Mouse (Mus musculus) embryonic stem cell, embryonic (primary cell): Measurements from ENCODE around the gene Nrf1.

Experiments used
- CTCF ChIA-PET, 4 experiments: fragments of 300-600 bp in 2 of 4; fragments of 350-600 bp in 2 of 4; sonication (Branson Sonifier 250); formaldehyde crosslinking; loops; one replicate each; lab custom pipeline; 2022; ENCODE audit warnings: inconsistent platforms in 2 of 4; lab: Charles Lee
- POLR2A ChIA-PET, 4 experiments: fragments of 300-600 bp in 2 of 4; fragments of 350-600 bp in 2 of 4; sonication (Branson Sonifier 250); formaldehyde crosslinking; loops; one replicate each; lab custom pipeline; 2022; ENCODE audit warnings: antibody characterized with exemption in 4 of 4, inconsistent platforms in 1 of 4; lab: Charles Lee

The Nrf1 gene

DNA sequence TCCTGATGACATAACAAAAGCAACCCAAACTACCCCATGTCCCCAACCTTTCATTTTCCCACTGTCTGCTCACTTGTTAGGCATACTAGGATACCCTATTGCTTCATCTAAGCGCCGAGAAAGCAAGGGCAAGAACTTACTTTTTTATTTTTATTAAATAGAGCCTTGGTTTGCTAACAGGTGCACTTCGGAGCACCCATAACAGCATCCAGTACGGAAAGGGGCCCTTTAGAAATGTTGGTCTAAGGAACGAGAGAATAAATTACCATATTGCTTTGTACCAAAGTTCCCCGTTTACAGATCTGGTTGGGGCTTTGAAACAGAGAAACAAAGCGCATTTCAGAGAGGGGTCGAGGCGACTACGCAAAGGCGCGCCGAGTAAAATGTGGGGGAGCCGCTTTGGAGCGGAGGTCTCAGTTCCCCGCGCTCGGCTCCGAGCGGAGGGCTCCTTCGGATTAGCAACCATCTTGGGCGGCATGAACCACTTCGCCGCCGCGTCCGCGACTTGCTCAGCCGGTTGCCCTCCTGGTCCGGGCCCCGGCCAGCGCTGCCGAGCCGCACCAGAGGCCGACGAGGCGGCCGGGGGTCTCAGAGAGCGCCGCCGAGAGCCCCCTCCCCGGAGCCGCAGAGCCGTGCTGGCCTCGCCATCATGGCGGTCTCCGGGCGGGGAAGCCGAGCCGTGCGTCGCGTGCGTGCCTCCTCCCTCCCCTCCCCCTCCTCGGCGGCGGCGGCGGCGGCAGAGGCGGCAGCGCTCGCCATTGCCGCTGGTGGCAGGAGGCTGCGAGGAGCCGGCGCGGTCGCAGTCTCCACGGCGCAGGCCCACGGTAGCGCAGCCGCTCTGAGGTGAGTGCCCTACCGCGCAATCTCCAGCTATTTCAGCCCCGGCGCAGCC, at the start of gene Nrf1:
Gene Nrf1 (plus strand): TSS at position 718 of the 892 bp plus-strand sequence.
- ChIA-PET CTCF (interaction anchor here in 2 of 4 experiments (0.6 to 0.7 kb wide), 4 partner anchors 113 to 375 kb away, joined by 3 to 7 read pairs (median 5); no protein-coding TSS in a partner anchor), POLR2A (interaction anchor here in 3 of 4 experiments (0.6 to 5.7 kb wide), 45 partner anchors 9 to 1492 kb away, joined by 3 to 93 read pairs (median 4); partner anchors contain the start of gene Strip2 (in 1 of the 3))

DNA sequence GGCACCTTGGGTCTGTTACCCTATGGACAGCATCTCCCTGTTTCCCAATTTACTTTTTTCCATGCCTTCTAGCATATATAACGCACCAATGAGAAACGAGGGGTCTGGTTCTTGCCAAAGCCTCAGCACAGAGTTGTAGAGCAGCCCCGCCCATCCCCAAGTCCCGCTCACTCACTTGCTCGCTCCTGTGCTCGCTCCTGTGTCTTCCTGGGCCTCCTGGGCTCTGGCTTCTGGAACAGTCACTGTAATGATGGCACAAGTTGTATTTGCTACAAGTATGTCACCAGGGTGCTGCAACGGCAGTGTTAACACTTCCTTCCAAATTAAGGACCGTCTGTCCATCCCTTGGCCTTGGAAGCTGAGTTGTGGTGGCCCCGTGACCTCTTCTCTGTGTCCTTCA, 49.6 kb upstream of the Nrf1 start:
- CTCF ChIA-PET: interaction anchor here in 1 of 4 experiments (0.6 to 1.9 kb wide), 4 partner anchors 20 to 372 kb away, joined by 3 to 5 read pairs (median 3); no protein-coding TSS in a partner anchor
- POLR2A ChIA-PET: interaction anchor here in 2 of 4 experiments (0.8 to 11.6 kb wide), 9 partner anchors 10 to 101 kb away, joined by 3 to 69 read pairs (median 7); no protein-coding TSS in a partner anchor

DNA sequence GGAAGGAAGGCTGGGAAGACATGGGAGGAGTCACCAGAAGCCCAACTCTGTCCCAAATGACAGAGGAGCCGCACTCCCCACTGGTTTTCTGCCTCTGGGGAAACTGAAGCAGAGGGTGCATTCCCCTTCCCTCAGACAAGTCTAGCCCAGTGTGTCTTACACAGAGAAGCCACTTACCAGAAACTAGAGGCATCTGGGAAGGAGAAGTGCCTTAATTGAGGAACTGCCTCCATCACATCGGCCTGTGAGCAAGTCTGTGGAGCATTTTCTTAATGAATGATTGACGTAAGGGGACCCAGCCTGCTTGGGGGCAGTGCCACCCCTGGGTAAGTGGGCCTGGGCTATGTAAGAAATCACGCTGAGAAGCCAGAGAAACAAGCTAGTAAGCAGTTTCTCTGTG, 49.0 kb upstream of the Nrf1 start:
- CTCF ChIA-PET: interaction anchor here in 2 of 4 experiments (0.6 to 1.9 kb wide), 4 partner anchors 20 to 317 kb away, joined by 3 to 5 read pairs (median 3); no protein-coding TSS in a partner anchor
- POLR2A ChIA-PET: interaction anchor here in 2 of 4 experiments (1.0 to 3.3 kb wide), 7 partner anchors 11 to 73 kb away, joined by 3 to 14 read pairs (median 11); no protein-coding TSS in a partner anchor

DNA sequence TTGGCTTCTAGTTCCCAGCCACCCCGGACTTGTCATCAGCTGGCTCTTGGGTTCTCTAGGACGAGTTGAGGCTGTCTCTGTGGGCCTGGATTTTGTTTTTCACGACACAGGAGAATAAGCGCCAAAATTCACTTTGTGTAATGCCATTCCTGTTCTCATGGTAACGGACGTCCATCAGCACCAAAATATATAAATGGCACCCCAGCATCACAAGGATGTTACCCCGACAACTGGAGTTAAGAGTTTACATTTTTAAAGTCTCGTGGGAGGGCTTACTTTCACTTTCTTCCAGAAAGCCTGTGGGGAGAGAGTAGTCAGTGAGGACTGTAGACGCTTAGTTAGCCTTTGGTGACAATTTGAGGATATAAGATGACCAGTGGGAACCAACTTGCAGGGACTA, 45.2 kb upstream of the Nrf1 start:
- POLR2A ChIA-PET: interaction anchor here in 2 of 4 experiments (0.6 to 2.0 kb wide), 5 partner anchors 14 to 24 kb away, joined by 3 to 10 read pairs (median 4); no protein-coding TSS in a partner anchor

DNA sequence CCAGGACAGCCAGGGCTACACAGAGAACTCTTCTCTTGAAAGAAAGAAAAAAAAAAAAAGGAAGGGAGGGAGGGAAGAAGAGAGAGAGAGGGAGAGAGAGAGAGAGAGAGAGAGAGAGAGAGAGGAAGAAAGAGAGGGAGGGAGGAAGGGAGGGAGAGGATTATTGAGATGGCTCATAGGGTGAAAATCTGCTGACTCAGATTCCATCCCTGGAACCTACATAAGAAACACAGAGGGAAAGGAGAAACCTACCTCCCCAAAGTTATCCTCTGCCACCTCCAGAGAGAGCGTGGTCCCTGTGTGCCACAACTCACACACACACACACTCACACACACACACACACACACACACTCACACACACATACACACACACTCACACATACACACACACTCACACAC, 41.9 kb upstream of the Nrf1 start:
- ChIA-PET POLR2A (interaction anchor here in 2 of 4 experiments (0.8 to 8.0 kb wide), 5 partner anchors 10 to 21 kb away, joined by 3 to 58 read pairs (median 3); no protein-coding TSS in a partner anchor), CTCF (interaction anchor here in 3 of 4 experiments (0.5 to 1.0 kb wide), 3 partner anchors 17 to 166 kb away, joined by 3 to 4 read pairs (median 3); no protein-coding TSS in a partner anchor)

More for the DNA sequence above, 45.2 kb upstream of the Nrf1 start:
- CTCF ChIA-PET: no interaction called here

DNA sequence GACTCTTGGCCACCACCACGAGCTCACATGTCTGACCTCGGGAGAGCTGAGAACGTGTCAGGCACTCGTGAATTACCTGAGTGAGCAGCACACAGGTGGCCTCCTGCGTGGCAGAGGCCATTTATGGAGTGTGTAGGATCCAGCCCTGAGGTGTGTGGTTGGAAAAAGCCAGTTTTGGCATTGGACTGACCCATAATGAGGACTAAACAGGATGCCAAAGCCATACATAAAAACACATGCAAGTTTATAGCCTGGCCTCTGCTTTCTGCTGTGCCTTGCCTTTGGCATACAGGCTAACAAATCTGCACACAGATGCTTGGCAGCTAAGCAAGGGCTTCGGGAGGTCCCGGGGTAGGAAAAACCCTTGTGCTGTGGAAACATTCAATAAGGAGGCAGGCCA, 38.6 kb upstream of the Nrf1 start:
- ChIA-PET POLR2A (interaction anchor here in 3 of 4 experiments (0.6 to 8.0 kb wide), 11 partner anchors 9 to 650 kb away, joined by 3 to 58 read pairs (median 4); no protein-coding TSS in a partner anchor), CTCF (interaction anchor here in 1 of 4 experiments (1.1 kb wide), 1 partner anchor 196 kb away, joined by 3 read pairs; no protein-coding TSS in a partner anchor)

DNA sequence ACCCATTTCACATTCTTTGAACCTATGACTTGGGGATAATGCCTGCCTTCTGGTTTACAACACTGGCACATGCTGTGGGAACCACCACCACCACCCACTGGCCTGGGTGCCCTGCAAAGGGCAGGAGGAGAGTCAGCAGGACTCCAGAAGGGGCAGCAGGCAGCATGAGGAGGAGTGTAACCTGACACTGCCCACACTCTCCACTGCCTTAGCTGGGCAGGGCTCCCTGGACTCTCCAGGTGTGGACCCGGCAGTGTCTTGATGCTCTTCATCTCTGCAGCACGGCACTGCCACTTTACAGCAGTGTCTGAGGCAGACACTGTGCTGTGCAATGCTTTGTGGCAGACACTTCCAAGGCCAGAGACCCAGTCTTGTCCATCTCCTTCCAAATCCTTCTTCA, 34.3 kb upstream of the Nrf1 start:
- POLR2A ChIA-PET: interaction anchor here in 2 of 4 experiments (0.6 to 1.5 kb wide), 2 partner anchors 14 to 775 kb away, joined by 3 to 9 read pairs; no protein-coding TSS in a partner anchor
- CTCF ChIA-PET: no interaction called here

DNA sequence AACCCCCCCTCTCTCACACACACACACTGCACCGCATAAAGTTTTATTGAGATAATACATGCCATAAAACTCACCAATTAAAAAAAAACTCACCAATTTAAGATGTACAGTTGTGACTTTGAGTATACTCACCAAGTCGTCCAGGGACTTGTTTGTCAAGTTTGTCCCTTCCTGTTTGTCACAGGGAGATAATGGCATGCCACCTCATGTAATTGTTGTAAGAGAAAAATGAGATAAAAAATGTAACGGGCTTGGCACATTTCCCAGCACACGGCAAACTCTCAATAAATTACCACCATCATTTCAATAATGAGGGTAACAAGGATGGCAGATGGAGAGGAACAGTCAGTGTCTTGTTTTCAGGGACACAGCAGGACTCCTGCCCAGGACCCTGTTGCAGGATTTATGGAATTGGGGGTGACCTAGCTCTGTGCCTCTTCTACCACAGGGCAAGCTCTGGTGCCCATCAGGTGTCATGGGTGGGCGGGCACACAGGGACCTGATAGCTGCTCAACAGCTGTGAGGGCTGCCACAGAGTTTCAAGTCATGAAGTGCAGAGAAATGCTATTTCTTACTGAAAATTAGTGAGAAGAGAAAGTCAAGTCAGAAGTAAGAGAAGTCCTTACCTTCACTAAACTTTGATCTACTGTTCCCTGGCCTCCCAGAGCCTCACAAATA, 33.5 kb upstream of the Nrf1 start:
- CTCF ChIA-PET: interaction anchor here in 1 of 4 experiments (0.5 kb wide), 1 partner anchor 341 kb away, joined by 3 read pairs; no protein-coding TSS in a partner anchor
- POLR2A ChIA-PET: interaction anchor here in 2 of 4 experiments (0.9 to 1.5 kb wide), 2 partner anchors 13 to 14 kb away, joined by 4 to 9 read pairs; no protein-coding TSS in a partner anchor

DNA sequence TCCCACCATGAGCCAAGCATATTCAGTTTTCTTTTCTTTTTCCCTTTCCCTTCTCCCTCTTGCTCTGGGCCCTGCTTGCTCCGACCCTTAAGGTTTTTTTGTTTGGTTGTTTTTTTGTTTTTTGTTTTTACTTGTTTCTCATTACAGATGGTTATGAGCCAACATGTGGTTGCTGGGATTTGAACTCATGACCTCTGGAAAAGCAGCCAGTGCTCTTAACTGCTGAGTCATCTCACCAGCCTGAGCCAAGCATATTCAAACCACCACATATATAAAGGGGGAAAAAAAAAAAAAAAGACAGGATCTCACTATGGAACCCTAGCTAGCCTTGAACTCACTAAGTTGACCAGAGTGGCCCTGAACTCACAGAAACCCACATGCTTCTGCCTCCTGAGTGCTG, 26.5 kb upstream of the Nrf1 start:
- POLR2A ChIA-PET: interaction anchor here in 3 of 4 experiments (0.6 to 4.1 kb wide), 12 partner anchors 10 to 246 kb away, joined by 3 to 12 read pairs (median 4); no protein-coding TSS in a partner anchor
- CTCF ChIA-PET: interaction anchor here in 1 of 4 experiments (0.6 kb wide), 1 partner anchor 236 kb away, joined by 5 read pairs; no protein-coding TSS in a partner anchor

DNA sequence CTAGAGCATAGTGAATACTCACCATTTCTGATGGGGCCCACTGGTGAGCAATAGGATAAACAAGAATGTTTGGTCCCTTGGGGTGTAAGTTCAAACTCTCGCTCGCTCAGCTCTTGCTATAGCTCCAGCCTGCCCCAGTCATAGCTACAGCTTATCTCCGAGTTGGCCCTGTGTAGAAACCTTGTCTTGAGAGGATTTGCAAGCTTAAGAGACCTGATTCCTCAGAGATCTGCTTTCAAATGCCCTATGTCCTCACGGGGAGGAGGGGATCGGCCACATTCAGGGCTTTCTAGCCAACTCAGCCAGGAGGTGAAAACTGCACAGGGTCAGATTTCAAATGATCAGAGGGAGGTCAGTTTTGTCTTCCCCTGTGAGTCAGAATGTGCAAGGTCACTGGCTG, 26.1 kb upstream of the Nrf1 start:
- POLR2A ChIA-PET: interaction anchor here in 2 of 4 experiments (0.6 to 4.1 kb wide), 11 partner anchors 10 to 299 kb away, joined by 3 to 12 read pairs (median 5); no protein-coding TSS in a partner anchor

DNA sequence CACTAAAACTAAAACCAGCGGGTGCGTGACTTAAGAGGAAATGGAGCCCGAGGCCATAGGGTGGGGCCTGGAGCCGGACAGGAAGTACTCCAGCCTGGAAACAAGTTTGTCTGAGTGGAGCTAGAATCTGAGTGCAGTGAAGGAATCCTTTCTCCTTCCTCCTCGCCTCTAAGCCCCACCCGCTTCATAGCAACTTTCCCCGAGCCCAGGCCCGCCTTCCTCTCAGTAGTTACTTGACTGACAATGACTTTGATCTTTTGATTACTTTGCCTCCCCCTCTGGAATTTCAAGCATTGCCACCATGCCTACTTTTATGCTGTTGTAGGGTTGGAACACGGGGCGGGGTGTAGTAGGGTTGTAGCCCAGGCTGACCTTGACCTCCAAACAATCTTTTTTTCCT, 21.0 kb upstream of the Nrf1 start:
- POLR2A ChIA-PET: interaction anchor here (0.6 to 6.5 kb wide), 76 partner anchors 8 to 679 kb away, joined by 3 to 105 read pairs (median 4); partner anchors contain the start of genes Klhdc10 (in 2 of the 4), Nrf1 (in 2 of the 4), Strip2 (in 2 of the 4) and Ahcyl2 (in 1 of the 4)

More for the DNA sequence above, 26.1 kb upstream of the Nrf1 start:
- CTCF ChIA-PET: no interaction called here

DNA sequence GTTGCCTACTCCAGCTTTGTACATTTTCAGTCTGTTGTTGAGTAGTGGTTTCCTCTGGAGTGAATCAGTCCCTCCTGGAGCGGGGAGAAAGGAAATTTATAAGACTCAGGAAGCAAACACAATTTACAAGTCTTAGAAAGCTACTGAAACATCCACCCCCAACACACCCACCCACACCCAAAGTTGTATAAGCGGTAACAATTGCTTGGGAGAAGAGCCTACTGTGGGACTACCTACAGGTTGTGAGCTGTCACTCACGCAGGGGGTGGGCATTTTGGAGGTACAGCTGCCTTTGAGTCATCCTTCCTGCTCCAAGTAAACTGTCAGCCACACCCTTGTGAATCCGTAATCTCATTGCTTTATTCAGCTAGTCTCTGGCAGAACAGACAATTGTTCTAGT, 19.4 kb upstream of the Nrf1 start:
- CTCF ChIA-PET: interaction anchor here in 3 of 4 experiments (1.0 to 1.2 kb wide), 3 partner anchors 9 to 177 kb away, joined by 3 to 4 read pairs (median 3); no protein-coding TSS in a partner anchor
- POLR2A ChIA-PET: interaction anchor here (0.5 to 6.5 kb wide), 69 partner anchors 9 to 756 kb away, joined by 3 to 105 read pairs (median 4); partner anchors contain the start of genes Nrf1 (in 3 of the 4), Ahcyl2 (in 2 of the 4), Hilpda (in 1 of the 4) and Smo (in 1 of the 4)

More for the DNA sequence above, 21.0 kb upstream of the Nrf1 start:
- CTCF ChIA-PET: interaction anchor here in 2 of 4 experiments (0.7 to 1.1 kb wide), 5 partner anchors 9 to 333 kb away, joined by 3 to 5 read pairs (median 3); partner anchors contain the start of gene Strip2 (in 1 of the 2)

DNA sequence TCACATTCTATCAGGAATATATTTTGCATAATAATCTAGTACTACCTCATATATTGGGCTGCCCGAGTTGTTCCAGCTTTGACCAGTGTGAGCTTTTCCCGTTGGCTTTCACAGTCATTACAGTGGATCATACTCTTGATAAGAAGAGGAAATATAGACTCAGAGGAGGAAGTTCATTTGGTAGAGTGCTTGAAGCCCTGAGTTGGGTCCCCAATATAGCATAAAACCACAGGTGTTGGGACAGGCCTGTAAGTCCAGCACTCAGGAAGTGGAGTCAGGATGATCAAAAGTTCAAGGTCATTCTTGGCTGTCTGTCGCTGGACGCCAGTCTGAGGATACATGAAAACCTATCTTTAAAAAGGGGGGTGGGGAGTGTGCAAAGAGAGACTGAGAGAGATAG, 12.7 kb upstream of the Nrf1 start:
- POLR2A ChIA-PET: interaction anchor here in 2 of 4 experiments (0.7 to 1.4 kb wide), 3 partner anchors 8 to 12 kb away, joined by 4 to 8 read pairs (median 6); no protein-coding TSS in a partner anchor
- CTCF ChIA-PET: no interaction called here

DNA sequence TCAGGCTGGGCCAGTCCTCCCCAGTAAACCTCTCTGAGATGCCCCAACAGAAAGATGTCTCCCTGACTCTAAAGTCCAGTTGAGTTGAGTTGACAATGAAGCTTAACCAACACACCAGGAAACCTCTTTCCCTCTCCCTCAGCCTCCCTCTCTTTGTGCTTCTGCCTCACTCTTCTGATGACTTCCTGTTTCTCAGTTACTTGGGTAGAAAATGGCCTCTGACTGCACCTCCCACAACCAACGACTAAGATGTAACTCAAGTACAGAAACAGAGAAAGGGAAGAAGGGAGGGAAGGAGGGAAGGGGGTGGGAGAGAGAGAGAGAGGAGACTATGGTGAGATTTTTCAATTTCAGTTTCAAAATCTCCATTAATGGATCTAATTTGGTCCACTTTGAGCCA, 6.3 kb upstream of the Nrf1 start:
- POLR2A ChIA-PET: interaction anchor here in 2 of 4 experiments (0.5 to 6.9 kb wide), 9 partner anchors 12 to 880 kb away, joined by 3 to 105 read pairs (median 4); no protein-coding TSS in a partner anchor
- CTCF ChIA-PET: no interaction called here

DNA sequence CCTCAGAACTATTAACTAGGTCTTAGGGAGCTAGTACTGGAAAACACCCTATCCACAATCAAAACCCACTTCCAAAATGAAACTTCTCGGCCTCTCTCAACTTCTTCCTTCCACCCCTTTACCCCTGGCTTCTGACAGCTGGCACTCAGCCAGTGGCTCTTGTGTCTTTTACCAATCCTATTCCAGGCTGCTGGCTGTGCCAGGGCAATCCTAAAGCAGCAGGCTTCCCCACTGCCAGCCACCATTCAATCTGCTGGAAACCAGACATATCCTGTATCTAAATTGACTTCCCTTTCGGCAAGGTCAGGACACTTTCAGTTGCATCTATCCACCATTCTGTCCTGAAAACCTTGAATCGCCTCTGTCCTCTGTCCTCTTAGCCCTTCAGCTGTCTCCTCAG, 5.3 kb upstream of the Nrf1 start:
- CTCF ChIA-PET: interaction anchor here in 1 of 4 experiments (0.7 kb wide), 1 partner anchor 265 kb away, joined by 3 read pairs; no protein-coding TSS in a partner anchor
- POLR2A ChIA-PET: interaction anchor here (0.6 to 6.9 kb wide), 9 partner anchors 10 to 259 kb away, joined by 3 to 105 read pairs (median 4); no protein-coding TSS in a partner anchor

DNA sequence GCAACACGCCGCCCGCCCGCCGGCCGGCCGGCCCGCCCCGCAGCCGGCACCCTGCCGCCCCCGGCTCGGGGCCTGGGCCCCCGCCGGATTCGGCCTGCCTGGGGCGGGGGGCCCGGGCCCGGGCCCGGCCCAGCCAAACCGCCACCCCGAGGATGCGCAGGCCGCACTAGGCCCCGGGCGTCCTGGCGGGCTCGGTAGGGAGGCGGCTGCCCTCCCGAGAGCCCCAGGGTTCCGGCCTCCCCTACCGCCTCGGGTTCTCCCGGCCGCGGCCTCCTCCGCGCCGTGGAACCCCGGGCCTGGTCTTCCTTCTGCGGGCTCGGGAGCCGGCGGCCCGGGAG, 344 bp downstream of the Nrf1 start:
- ChIA-PET POLR2A (interaction anchor here in 3 of 4 experiments (0.6 to 5.7 kb wide), 18 partner anchors 11 to 280 kb away, joined by 3 to 93 read pairs (median 5); no protein-coding TSS in a partner anchor), CTCF (no interaction called here)
